Mouse (Mus musculus): Measurements from ENCODE around the gene Ect2. TPM values are rescaled to one million over a fixed set of nuclear protein-coding genes. Genes with fewer than 3 reads are reported as not detected.

The Ect2 gene
- polyA plus RNA-seq (2016; fragmentation: Nextera tagmentation; extraction: Ambion mirVana): 46.8 and 48.1 TPM in 2 replicates

DNA sequence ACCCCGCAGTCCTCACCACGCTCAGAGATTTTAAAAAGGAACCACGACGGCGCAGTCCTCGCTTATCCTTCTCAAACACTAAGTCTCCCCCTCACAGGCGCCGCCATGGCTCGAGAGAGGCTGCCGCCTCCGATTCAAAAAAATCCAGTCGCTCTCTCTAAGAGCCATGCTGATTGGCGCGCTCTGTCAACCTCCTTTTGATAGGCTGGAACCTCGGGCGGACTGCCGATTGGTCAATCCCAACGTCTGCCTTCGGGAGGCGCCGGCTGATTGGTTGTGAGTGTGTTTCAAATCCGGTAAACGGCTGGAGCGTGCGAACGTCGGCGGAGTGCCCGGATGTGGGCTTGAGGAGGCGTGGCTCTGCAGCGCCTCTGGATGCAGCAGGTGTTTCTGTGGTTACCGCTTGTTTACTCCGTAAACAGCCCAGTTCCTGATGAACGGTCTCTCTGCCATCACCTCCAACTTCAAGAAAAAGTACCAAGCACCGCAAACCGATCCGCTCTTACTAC, at the start of gene Ect2:
TSS of gene Ect2 (minus strand) at position 178 of the 509 bp plus-strand sequence.
- H3K4me1 ChIP-seq: peaks cover 12% of the 10 kb centered on the region
- ATAC-seq (ENCODE audit: low FRiP score): peak; percentile 99
- H3K4me3 ChIP-seq: peak within 1 kb of the TSS; percentile 82
- WGBS: under 1% methylated on average over 37 of the region's 37 CpGs
- H3K4me2 ChIP-seq (replicated peaks): peak within 1 kb of the TSS; percentile 78
- no peaks in the 10 kb centered on the region for H3K9me3 ChIP-seq (replicated peaks)
- peaks cover 8% of the 10 kb centered on the region; the same call in 1 of the 2 replicates for H3K36me3 ChIP-seq
- H3K27me3 ChIP-seq: no peaks in the 10 kb centered on the region
- peak within 1 kb of the TSS; percentile 74 for H3K9ac ChIP-seq
- peak within 1 kb of the TSS; percentile 52; the same call in 1 of the 2 replicates for H3K27ac ChIP-seq

DNA sequence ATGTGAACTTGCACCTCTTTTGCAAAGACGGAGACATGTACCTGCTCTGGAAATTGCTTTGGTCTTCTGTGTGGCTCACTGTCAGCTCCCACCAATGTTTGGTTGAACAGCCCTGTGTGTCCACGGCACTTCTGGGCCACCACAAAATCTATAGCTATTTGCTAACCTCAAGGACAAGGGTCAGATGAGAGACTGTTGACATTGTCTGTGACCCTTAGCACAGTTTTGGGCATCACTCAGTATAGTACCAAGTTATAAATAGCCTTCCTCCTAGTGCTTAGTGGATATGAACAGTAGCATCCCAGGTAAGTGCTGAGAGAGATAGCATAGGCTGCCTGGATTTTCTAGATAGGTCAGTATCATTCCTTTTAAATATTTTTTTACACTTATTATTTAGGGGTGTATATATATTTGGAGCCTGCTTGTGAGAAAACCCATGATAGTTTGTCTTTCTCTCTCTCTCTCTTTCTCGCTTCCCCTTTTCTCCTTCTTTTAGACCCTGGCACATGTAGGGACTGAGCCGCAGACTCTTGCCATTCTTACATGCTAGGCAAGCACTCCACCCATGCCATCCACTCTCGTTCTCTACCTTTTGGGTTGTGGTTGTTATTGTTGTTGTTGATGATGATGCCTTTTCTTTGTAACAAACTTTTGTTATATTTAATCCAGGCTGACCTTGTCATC, 48.2 kb upstream of the Ect2 start:
- Histone ChIP-seq H3K27ac (no peak overlapping the region), H3K4me3 (no peak overlapping the region), H3K4me1 (peaks cover 8% of the 10 kb centered on the region), H3K36me3 (no peaks in the 10 kb centered on the region), H3K9ac (no peak overlapping the region), H3K4me2 (replicated peaks) (no peak overlapping the region), H3K27me3 (no peaks in the 10 kb centered on the region), H3K9me3 (replicated peaks) (no peaks in the 10 kb centered on the region)
- no peak for ATAC-seq (ENCODE audit: low FRiP score)
- WGBS: 89% methylated on average over 5 of the region's 5 CpGs

DNA sequence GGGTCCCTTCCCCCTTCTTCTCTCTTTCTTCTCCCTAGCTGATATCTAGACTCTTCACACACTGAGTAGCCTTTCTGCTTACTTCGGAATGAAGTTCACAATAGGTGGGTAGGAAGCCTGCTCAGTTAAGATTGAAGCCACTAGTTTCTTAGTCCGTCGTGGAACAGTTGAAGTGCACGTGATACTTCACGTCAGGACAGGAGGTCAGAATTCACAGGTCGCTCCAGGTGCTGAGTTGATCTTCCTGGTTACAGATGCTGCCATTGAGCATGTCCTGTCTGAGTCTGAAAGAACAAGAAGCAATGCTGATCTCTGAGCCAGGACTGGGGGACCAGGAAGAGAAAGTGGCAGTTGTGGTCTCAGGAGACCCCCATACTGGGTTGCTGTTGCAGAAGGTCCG, 45.4 kb upstream of the Ect2 start:
- 82% methylated on average over 7 of the region's 7 CpGs for WGBS
- H3K27ac ChIP-seq: no peak overlapping the region
- H3K4me3 ChIP-seq: no peak overlapping the region
- no peaks in the 10 kb centered on the region for H3K36me3 ChIP-seq
- no peaks in the 10 kb centered on the region for H3K4me1 ChIP-seq
- H3K27me3 ChIP-seq: no peaks in the 10 kb centered on the region
- H3K4me2 ChIP-seq (replicated peaks): no peak overlapping the region
- H3K9ac ChIP-seq: no peak overlapping the region
- H3K9me3 ChIP-seq (replicated peaks): no peaks in the 10 kb centered on the region
- ATAC-seq (ENCODE audit: low FRiP score): no peak

DNA sequence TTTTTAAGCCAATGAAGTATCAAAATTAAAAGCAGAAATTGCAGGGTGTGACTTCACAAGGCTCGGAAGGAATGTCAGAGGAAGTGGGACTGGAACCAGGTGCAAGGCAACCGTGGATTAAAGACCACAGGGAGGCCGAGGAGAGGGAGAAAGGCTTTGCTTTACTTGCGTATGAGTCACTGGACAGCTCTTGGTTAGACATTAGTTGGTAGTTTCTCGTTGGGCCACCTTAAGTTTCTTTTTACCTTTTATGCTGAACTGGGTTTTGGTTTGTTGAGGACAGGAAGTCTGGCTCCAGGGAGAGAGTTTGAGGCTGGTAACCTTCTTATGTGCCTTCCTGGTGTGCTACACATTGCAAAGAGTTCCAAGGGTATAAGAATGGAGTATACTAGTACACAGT, 44.1 kb upstream of the Ect2 start:
- ATAC-seq (ENCODE audit: low FRiP score): no peak
- Histone ChIP-seq H3K36me3 (no peaks in the 10 kb centered on the region), H3K27ac (no peak overlapping the region), H3K4me1 (no peaks in the 10 kb centered on the region), H3K9me3 (replicated peaks) (no peaks in the 10 kb centered on the region), H3K27me3 (no peaks in the 10 kb centered on the region), H3K4me3 (no peak overlapping the region), H3K9ac (no peak overlapping the region), H3K4me2 (replicated peaks) (no peak overlapping the region)
- WGBS: 82% methylated on average over 5 of the region's 5 CpGs

DNA sequence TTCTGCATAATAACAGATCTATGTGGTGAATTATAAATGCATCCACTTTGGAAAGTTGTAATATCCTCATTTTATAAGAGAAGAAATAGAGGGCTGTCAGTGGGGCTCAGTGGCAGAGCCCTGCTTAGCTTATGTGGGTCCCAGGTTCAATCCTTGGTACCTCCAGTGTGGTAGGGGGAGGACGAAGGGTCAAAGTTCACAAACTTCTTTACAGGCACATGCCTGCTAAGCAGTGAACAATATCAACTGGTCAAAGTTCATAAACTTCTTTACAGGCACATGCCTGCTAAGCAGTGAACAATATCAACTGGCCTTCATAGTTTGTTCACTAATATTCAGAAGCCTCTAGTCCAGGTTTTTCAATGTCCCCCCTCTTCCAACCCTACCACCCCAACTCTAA, 42.9 kb upstream of the Ect2 start:
- Histone ChIP-seq H3K4me1 (no peaks in the 10 kb centered on the region), H3K9me3 (replicated peaks) (no peaks in the 10 kb centered on the region), H3K9ac (no peak overlapping the region), H3K36me3 (no peaks in the 10 kb centered on the region), H3K4me2 (replicated peaks) (no peak overlapping the region), H3K4me3 (no peak overlapping the region), H3K27me3 (no peaks in the 10 kb centered on the region), H3K27ac (no peak overlapping the region)
- no peak for ATAC-seq (ENCODE audit: low FRiP score)
- 94% methylated on average over 1 of the region's 1 CpGs for WGBS

DNA sequence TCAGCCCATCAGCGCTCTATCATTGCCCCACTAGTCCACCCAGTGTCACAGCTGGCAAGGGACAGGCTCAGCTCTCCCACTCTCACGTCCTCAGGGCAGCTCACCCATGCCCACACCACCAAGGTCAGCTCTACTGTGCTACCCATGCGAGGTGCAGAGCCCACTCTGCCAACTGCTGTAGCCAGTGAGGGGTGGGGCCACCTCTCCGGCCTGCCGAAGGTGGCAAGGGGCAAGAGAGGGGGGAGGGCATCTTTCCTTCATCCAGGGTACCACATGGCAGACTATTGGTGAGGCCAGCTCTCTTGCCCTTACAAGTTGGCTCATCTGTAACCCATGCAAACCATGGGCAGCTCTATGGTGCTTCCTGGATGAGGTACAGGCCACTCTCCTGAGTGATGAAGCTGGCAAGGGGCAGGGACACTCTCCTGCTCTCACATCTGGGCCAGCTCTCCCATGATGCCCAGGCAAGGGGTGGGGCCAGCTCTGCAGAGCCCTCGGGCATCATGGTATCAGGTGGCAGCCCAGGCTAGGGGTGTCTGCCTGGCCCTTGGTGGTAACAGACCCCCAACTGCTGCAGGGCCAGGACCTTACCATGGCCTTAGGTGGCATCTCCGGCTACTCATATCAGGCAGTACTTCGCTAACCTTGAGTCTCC, 42.0 kb upstream of the Ect2 start:
- no peaks in the 10 kb centered on the region for H3K27me3 ChIP-seq
- no peak overlapping the region for H3K4me2 ChIP-seq (replicated peaks)
- no peaks in the 10 kb centered on the region for H3K36me3 ChIP-seq
- no peak for ATAC-seq (ENCODE audit: low FRiP score)
- no peak overlapping the region for H3K4me3 ChIP-seq
- H3K9ac ChIP-seq: no peak overlapping the region
- 93% methylated on average over 8 of the region's 8 CpGs for WGBS
- no peak overlapping the region for H3K27ac ChIP-seq
- no peaks in the 10 kb centered on the region for H3K9me3 ChIP-seq (replicated peaks)
- no peaks in the 10 kb centered on the region for H3K4me1 ChIP-seq

DNA sequence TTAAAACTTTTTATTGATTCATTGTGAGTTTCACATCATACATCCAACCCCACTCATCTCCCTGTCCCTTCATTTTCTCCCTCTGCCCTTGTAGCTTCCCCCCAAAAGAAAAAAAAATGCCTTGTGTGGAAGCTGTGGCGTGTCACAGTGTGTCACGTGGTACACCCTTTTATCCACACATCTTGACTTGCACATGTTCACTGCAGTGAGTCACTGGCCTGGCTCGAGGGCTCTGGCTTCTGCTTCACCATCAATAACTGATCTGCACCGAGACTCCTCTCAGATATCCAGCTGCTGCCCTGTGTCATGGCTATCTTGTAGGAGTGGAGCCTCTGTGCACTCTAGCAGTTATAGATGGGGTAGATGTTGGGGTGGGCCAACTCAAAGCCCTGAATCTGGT, 41.5 kb upstream of the Ect2 start:
- 86% methylated on average over 4 of the region's 4 CpGs for WGBS
- Histone ChIP-seq H3K4me1 (no peaks in the 10 kb centered on the region), H3K4me3 (no peak overlapping the region), H3K27ac (no peak overlapping the region), H3K9ac (no peak overlapping the region), H3K36me3 (no peaks in the 10 kb centered on the region), H3K4me2 (replicated peaks) (no peak overlapping the region), H3K27me3 (no peaks in the 10 kb centered on the region), H3K9me3 (replicated peaks) (no peaks in the 10 kb centered on the region)
- ATAC-seq (ENCODE audit: low FRiP score): no peak

DNA sequence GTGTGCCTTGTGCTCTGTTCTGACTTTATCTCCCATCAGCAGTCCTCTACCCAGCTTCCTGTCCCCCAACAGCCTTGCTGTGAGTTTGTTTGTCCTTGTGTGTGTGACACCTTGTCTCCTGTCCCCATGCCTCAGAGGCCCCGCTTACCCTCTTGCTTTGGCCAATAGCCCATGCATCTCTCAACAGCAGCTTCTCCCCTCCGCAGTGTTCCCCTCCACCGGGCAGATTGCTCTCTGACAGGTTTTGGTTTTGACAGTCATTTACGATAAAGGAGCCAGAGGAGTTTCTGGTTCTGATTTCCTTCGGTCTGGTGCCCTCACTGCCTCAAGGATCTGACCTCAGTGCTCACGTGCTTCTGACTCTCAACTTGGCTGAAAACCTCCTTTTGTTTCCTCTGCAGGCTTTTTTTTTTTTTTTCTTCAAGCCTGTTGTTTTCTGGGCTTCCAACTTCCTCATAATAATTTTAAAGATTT, 40.2 kb upstream of the Ect2 start:
- H3K36me3 ChIP-seq: no peaks in the 10 kb centered on the region
- H3K27me3 ChIP-seq: no peaks in the 10 kb centered on the region
- no peaks in the 10 kb centered on the region for H3K4me1 ChIP-seq
- no peak overlapping the region for H3K4me3 ChIP-seq
- H3K9me3 ChIP-seq (replicated peaks): no peaks in the 10 kb centered on the region
- 48% methylated on average over 6 of the region's 6 CpGs for WGBS
- ATAC-seq (ENCODE audit: low FRiP score): no peak
- H3K27ac ChIP-seq: no peak overlapping the region
- no peak overlapping the region for H3K9ac ChIP-seq
- no peak overlapping the region for H3K4me2 ChIP-seq (replicated peaks)

DNA sequence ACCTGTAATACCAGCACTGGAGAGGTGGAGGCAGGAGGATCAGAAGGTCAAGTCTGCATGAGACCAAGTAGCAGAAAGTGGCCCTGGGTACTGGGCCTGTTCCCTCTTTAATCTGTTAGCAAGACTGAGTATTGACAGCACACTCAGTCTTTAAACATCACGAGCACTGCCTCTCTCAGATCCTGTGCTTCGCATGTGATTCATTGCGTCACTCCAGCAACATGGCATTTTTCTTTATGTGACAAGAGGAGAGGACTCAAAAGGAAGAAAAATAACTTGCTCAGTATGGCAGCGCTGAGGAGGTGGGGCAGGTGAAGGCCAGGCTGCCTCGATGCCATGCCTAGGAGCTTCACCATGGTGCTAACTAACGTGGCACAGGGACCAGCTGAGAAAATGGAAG, 38.2 kb upstream of the Ect2 start:
- H3K4me3 ChIP-seq: no peak overlapping the region
- 88% methylated on average over 6 of the region's 6 CpGs for WGBS
- H3K27ac ChIP-seq: no peak overlapping the region
- H3K27me3 ChIP-seq: no peaks in the 10 kb centered on the region
- no peak overlapping the region for H3K4me2 ChIP-seq (replicated peaks)
- H3K9me3 ChIP-seq (replicated peaks): no peaks in the 10 kb centered on the region
- H3K9ac ChIP-seq: no peak overlapping the region
- H3K36me3 ChIP-seq: no peaks in the 10 kb centered on the region
- H3K4me1 ChIP-seq: no peaks in the 10 kb centered on the region
- no peak for ATAC-seq (ENCODE audit: low FRiP score)

DNA sequence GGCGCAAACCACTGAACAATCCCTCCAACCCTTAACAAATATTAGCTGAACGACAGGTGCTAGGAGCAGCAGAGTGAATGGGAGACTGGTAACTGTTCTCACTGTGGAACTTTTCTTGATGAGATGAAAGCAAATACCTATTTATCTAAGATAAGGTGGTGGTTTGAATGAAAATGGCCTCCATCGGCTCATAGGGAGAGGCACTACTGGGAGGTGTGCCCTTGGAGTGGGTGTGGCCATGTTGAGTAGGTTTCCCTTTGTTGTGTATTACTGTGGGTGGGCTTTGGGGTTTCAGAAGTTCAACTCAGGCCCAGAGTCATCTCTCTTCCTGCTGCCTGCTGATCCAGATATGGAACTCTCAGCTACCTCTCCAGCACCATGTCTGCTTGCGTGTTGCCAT, 37.2 kb upstream of the Ect2 start:
- H3K9me3 ChIP-seq (replicated peaks): no peaks in the 10 kb centered on the region
- no peak overlapping the region for H3K4me3 ChIP-seq
- ATAC-seq (ENCODE audit: low FRiP score): no peak
- WGBS: 93% methylated on average over 4 of the region's 4 CpGs
- no peak overlapping the region for H3K9ac ChIP-seq
- H3K27ac ChIP-seq: no peak overlapping the region
- no peaks in the 10 kb centered on the region for H3K4me1 ChIP-seq
- H3K27me3 ChIP-seq: no peaks in the 10 kb centered on the region
- H3K36me3 ChIP-seq: no peaks in the 10 kb centered on the region
- H3K4me2 ChIP-seq (replicated peaks): no peak overlapping the region

DNA sequence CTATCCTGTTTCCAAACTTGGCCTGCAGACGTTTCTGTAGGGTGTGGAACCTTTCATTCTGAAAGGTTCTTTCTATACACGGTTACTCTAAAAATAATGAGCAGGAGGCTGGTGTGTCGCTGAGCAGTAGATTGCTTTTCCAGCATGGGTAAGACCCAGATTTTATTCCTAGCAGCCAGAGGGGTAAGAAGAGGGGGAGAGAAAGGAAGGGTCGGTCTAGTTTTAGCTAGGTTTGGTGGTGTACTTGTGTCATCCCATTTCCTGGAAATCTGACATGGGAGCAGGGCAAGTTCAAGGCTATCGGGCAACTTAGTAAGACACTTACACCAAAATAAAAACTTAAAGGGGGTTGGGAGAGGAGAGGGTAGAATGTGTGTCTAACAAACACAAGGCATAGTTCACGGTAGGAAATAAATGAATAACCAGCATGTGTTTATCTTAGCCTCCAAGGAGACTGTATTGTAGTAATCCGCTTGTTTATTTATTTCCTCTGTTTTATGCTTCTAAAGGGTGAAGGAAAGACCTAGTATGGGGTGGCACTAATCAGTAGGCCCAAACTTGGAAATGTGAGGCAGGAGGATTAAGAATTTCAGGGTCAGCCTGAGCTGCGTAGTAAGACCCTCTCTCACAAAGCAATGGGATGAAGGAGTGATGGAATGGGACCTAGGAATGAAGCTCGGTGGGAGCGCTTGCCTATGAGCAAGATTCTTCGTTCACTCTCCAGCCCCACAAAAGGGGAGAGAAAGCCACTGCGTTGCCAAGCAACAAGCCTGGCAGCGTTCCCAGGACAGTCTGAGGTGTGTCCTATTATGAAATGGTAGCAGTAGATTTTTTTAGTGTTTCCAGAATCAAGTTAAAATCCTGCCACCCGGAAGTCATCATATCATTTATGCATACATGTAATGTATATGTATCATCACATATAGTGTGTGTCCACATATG, 35.9 kb upstream of the Ect2 start:
- WGBS: 72% methylated on average over 14 of the region's 14 CpGs
- Histone ChIP-seq H3K27ac (no peak overlapping the region), H3K27me3 (no peaks in the 10 kb centered on the region), H3K9me3 (replicated peaks) (no peaks in the 10 kb centered on the region), H3K4me3 (no peak overlapping the region), H3K4me2 (replicated peaks) (no peak overlapping the region), H3K36me3 (no peaks in the 10 kb centered on the region), H3K4me1 (no peaks in the 10 kb centered on the region), H3K9ac (no peak overlapping the region)
- no peak for ATAC-seq (ENCODE audit: low FRiP score)

DNA sequence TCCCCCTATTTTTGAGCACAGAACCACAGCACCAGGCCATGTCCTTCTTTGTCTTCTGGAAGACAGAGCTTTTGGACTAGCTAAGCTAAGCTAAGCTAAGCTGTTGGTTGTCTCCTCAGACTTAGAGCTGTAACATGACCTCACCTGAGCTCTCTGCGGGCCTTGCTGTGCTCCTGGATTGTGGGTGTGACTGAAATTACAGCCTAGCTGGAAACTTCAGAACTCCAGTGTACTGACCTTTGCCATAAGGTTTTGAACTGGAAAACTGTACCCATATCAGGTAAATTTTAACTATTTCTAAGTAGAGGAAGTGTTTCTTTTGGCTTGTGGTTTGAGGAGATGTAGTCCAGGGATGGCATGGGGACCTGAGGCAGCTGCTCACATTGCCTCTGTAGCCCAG, 34.7 kb upstream of the Ect2 start:
- no peak overlapping the region for H3K4me3 ChIP-seq
- 86% methylated on average over 1 of the region's 1 CpGs for WGBS
- ATAC-seq (ENCODE audit: low FRiP score): no peak

More for the DNA sequence above, 34.7 kb upstream of the Ect2 start:
- no peak overlapping the region for H3K9ac ChIP-seq
- H3K4me2 ChIP-seq (replicated peaks): no peak overlapping the region
- no peaks in the 10 kb centered on the region for H3K36me3 ChIP-seq
- no peak overlapping the region for H3K27ac ChIP-seq
- 0 out of 2 replicates have a peak, but pooled peaks cover 6% of the 10 kb centered on the region for H3K4me1 ChIP-seq
- H3K27me3 ChIP-seq: no peaks in the 10 kb centered on the region
- no peaks in the 10 kb centered on the region for H3K9me3 ChIP-seq (replicated peaks)

Data from hindbrain, embryonic 12.5 days (tissue).